Mouse (Mus musculus) heart, embryonic 14.5 days (tissue): ENCODE measurements around the gene Prss8. TPM values are rescaled to one million over a fixed set of nuclear protein-coding genes. Genes with fewer than 3 reads are reported as not detected.

ENCODE experiments used
- ATAC-seq: fragments of 200-750 bp; cut with Nextera tagmentation; 2 replicates; pipeline ENCODE4 v1.8.0; 2017; ENCODE audit warnings: low read depth, moderate TSS enrichment; ENCODE audit not compliant: insufficient number of reproducible peaks, insufficient read depth, low FRiP score
- H3K27ac ChIP-seq, 2 experiments: fragments of 200-500 bp in 1 of 2; fragments of 300-500 bp in 1 of 2; sonication (generic) in 1 of 2; replicated peaks in 1 of 2; 2 replicates each; pipeline ENCODE4 v1.5.1; 2012 to 2014; ENCODE audit warnings: low read depth in 2 of 2, low read length in 2 of 2, control low read depth in 1 of 2, mild to moderate bottlenecking in 1 of 2, mixed read lengths in 1 of 2; ENCODE audit not compliant: control insufficient read depth in 1 of 2, insufficient read depth in 1 of 2
- H3K27me3 ChIP-seq: fragments of 300-500 bp; sonication (generic); 2 replicates; pipeline ENCODE4 v1.6.1; 2014; ENCODE audit warnings: mild to moderate bottlenecking, low read length, control low read depth; ENCODE audit not compliant: control insufficient read depth, insufficient read depth
- H3K36me3 ChIP-seq: fragments of 300-500 bp; sonication (generic); 2 replicates; pipeline ENCODE4 v1.6.1; 2014; ENCODE audit warnings: mild to moderate bottlenecking, control low read depth, low read length, mixed read lengths; ENCODE audit not compliant: control insufficient read depth, insufficient read depth
- H3K4me1 ChIP-seq, 2 experiments: fragments of 200-500 bp in 1 of 2; fragments of 300-500 bp in 1 of 2; sonication (generic) in 1 of 2; 2 replicates each; pipeline ENCODE4 v1.6.1; 2012 to 2014; ENCODE audit warnings: low read length in 2 of 2, control low read depth in 1 of 2, mixed read lengths in 1 of 2; ENCODE audit not compliant: control insufficient read depth in 2 of 2, insufficient read depth in 2 of 2
- H3K4me2 ChIP-seq: fragments of 300-500 bp; sonication (generic); 2 replicates; pipeline ENCODE4 v1.6.1; 2014; ENCODE audit warnings: mild to moderate bottlenecking, low read length
- H3K4me3 ChIP-seq, 2 experiments: fragments of 200-500 bp in 1 of 2; fragments of 300-500 bp in 1 of 2; sonication (generic) in 1 of 2; 2 replicates each; pipeline ENCODE4 v1.5.1; 2012 to 2014; ENCODE audit warnings: low read length in 2 of 2, mild to moderate bottlenecking in 2 of 2, control low read depth in 1 of 2, low read depth in 1 of 2, moderate library complexity in 1 of 2; ENCODE audit not compliant: control insufficient read depth in 1 of 2, insufficient read depth in 1 of 2
- H3K9ac ChIP-seq: fragments of 300-500 bp; sonication (generic); 2 replicates; pipeline ENCODE4 v1.6.1; 2014; ENCODE audit warnings: mild to moderate bottlenecking, low read length
- H3K9me3 ChIP-seq: fragments of 300-500 bp; sonication (generic); 2 replicates; pipeline ENCODE4 v1.6.1; 2016; ENCODE audit warnings: low read length, control low read depth; ENCODE audit not compliant: control insufficient read depth
- WGBS: fragments of 180-500 bp; shearing (Covaris S2); extraction: QIAGEN DNeasy Blood & Tissue Kit; methylation state at CpG from one replicate; pipeline ENCODE4 v1.1.7; 2014; 5-methylcytosine and 5-hydroxymethylcytosine counted together
- polyA plus RNA-seq: library from polyadenylated mRNA; unstranded; fragments of >200 nt; fragmentation: Nextera tagmentation; extraction: Ambion mirVana; gene quantifications from 2 replicates; pipeline ENCODE4 v1.2.1, GENCODE M21; 2014

Gene Prss8
- polyA plus RNA-seq = 0.23 and 0.62 TPM in 2 replicates

GRCm38 (mm10) chr7:127929923-127930322 is at the start of gene Prss8:
Gene Prss8 (minus strand): TSS chr7:127930104.
- Histone ChIP-seq H3K36me3 (peaks cover 18% of the 10 kb centered on the region), H3K9me3 (no peaks in the 10 kb centered on the region), H3K9ac (peak within 1 kb of the TSS; percentile 66), H3K27ac (no peak within 1 kb of the TSS), H3K4me1 (peaks cover 14 to 25% of the 10 kb centered on the region in 2 experiments), H3K4me3 (peak within 1 kb of the TSS; percentile 27 to 28), H3K27me3 (peaks cover 19% of the 10 kb centered on the region), H3K4me2 (peak within 1 kb of the TSS; percentile 62)
- 19% methylated on average over 6 of the region's 6 CpGs for WGBS
- no peak for ATAC-seq

- Histone ChIP-seq H3K9me3 (no peaks in the 10 kb centered on the region), H3K4me3 (no peak overlapping the region), H3K36me3 (peaks cover 100% of the 10 kb centered on the region), H3K4me1 (no peaks in the 10 kb centered on the region), H3K27me3 (no peaks in the 10 kb centered on the region), H3K27ac (no peak overlapping the region), H3K9ac (no peak overlapping the region), H3K4me2 (no peak overlapping the region)
- ATAC-seq = no peak
- WGBS = 90% methylated on average over 2 of the region's 2 CpGs
Measured at GRCm38 (mm10) chr7:127978856-127979255, 49.0 kb upstream of the Prss8 start.

- Histone ChIP-seq H3K36me3 (peaks cover 100% of the 10 kb centered on the region), H3K9me3 (no peaks in the 10 kb centered on the region), H3K4me1 (peaks cover 0 to 7% of the 10 kb centered on the region in 2 experiments; a peak in 2 of 4 replicates), H3K4me2 (no peak overlapping the region), H3K27ac (no peak overlapping the region), H3K27me3 (no peaks in the 10 kb centered on the region), H3K4me3 (no peak overlapping the region), H3K9ac (no peak overlapping the region)
- ATAC-seq = no peak
- WGBS = 87% methylated on average over 2 of the region's 2 CpGs
Measured at GRCm38 (mm10) chr7:127974413-127974930, 44.6 kb upstream of the Prss8 start.

- peak overlapping the region; percentile 46 to 98 for H3K27ac ChIP-seq
- peak overlapping the region; percentile 73 for H3K4me2 ChIP-seq
- peaks cover 40% of the 10 kb centered on the region for H3K36me3 ChIP-seq
- H3K4me1 ChIP-seq = peaks cover 6 to 18% of the 10 kb centered on the region in 2 experiments
- under 1% methylated on average over 38 of the region's 42 CpGs for WGBS
- no peaks in the 10 kb centered on the region for H3K27me3 ChIP-seq
- ATAC-seq = peak; percentile 45; the same call in 1 of the 2 replicates
- peak overlapping the region; percentile 99 for H3K9ac ChIP-seq
- no peaks in the 10 kb centered on the region for H3K9me3 ChIP-seq
- peak overlapping the region; percentile 73 to 99 for H3K4me3 ChIP-seq
Measured at GRCm38 (mm10) chr7:127967922-127968828, 38.3 kb upstream of the Prss8 start.

GRCm38 (mm10) chr7:127967004-127967921 is 37.4 kb upstream of the Prss8 start, which contains the start of gene Fus:
Gene Fus (plus strand): TSS chr7:127967457.
- Histone ChIP-seq H3K36me3 (peaks cover 30% of the 10 kb centered on the region), H3K27ac (peak within 1 kb of the TSS; percentile 93 to 98), H3K4me2 (peak within 1 kb of the TSS; percentile 73), H3K4me3 (peak within 1 kb of the TSS; percentile 73 to 99), H3K9ac (peak within 1 kb of the TSS; percentile 99), H3K4me1 (peaks cover 6 to 18% of the 10 kb centered on the region in 2 experiments), H3K27me3 (no peaks in the 10 kb centered on the region), H3K9me3 (no peaks in the 10 kb centered on the region)
- under 1% methylated on average over 92 of the region's 92 CpGs for WGBS
- peak; percentile 89 for ATAC-seq

GRCm38 (mm10) chr7:127966371-127966918 is 36.5 kb upstream of the Prss8 start:
- Histone ChIP-seq H3K9me3 (no peaks in the 10 kb centered on the region), H3K9ac (peak overlapping the region; percentile 99), H3K4me2 (peak overlapping the region; percentile 73), H3K36me3 (peaks cover 22% of the 10 kb centered on the region), H3K4me3 (peak overlapping the region; percentile 73 to 99), H3K4me1 (peaks cover 6 to 18% of the 10 kb centered on the region in 2 experiments), H3K27me3 (no peaks in the 10 kb centered on the region), H3K27ac (peak overlapping the region; percentile 93 to 98)
- WGBS = 8% methylated on average over 10 of the region's 10 CpGs
- no peak for ATAC-seq

- Histone ChIP-seq H3K36me3 (no peaks in the 10 kb centered on the region), H3K9me3 (peaks cover 4% of the 10 kb centered on the region), H3K4me3 (no peak overlapping the region), H3K27me3 (no peaks in the 10 kb centered on the region), H3K27ac (no peak overlapping the region), H3K4me1 (no peaks in the 10 kb centered on the region), H3K4me2 (no peak overlapping the region), H3K9ac (no peak overlapping the region)
- 54% methylated on average over 5 of the region's 5 CpGs for WGBS
- ATAC-seq = no peak
Measured at GRCm38 (mm10) chr7:127959364-127959763, 29.5 kb upstream of the Prss8 start.
